Mouse (Mus musculus): ENCODE data around the gene Slc7a11.

Slc7a11 gene

DNA sequence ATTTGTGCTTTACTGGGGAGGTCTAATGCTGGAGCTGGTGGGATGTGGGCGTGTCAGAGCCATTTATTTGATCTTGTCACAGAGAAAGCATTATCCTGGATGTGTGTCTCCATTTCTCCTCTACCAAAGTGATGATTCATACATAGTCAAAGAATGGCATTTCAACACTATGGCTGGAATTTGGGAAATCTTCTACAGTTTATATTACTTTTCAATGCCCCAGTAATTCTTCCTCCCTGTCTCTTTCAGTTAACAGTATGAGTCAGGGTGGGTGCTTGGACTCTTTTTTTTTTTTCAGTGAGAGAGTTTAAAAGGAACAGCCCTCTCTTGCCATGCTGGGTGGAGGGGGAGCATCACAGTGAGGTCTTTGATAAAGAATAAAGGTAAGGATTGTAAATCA is 441.8 kb downstream of the Slc7a11 start:
- no peak for DNase-seq (ENCODE audit: low read depth, low spot score)

DNA sequence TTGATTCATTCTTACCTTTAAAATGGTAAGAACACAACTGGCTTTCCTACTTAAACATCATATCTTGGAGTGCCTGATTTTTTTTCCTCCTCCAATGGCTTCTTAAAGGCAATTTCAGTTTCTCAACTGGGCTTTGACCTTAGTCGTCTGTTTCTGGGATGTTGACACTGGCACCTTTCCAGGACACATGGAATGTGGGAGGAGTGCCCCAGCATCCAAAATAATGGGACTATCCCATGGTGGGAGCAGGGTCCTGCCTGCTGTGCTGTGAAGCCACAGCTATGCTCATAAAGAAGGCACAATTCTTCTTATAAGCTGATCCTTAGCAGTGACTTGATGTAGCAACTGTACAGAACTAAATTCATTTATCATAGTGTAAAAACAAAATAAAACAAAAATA is 450.5 kb downstream of the Slc7a11 start:
- no peak for DNase-seq (ENCODE audit: low read depth, low spot score)

DNA sequence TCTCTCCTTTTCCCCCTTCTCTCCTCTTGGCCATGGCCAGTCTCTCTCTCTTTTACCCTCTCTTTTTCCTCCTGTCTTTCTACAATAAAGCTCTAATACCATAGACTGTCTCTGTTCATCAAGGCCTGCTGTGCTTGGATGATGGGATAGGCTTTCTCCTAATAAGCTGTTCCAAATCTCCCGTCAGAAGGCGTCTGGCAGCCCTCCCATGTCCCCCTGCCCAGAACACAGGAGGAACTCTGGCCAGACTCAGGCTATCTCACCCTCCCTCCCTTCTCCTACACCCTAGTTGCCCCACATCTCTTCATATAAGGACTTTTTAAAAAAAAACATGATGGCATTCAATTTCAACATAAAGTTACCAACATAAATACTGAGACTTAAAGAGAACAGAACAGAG is 456.2 kb downstream of the Slc7a11 start:
- DNase-seq (ENCODE audit: low read depth, low spot score), result no peak

DNA sequence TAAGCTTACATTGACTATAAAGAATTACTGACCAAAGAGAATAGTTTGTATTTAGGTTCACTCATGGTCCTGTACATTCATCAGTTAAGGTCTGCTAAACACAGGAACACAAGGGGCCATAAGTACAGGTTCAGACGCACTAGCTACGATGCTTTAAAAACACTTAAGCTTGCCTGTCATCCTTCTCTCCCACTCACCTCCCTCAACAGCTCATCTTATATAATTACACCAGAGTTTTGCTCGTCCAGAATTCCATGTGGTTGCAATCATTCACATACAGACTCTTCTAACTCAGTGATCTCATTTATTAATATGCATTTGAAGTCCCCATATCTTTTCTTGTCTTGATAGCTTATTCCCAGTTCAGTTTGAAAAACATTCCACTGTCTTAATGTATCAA is 458.6 kb downstream of the Slc7a11 start:
- DNase-seq (ENCODE audit: low read depth, low spot score), result no peak

DNA sequence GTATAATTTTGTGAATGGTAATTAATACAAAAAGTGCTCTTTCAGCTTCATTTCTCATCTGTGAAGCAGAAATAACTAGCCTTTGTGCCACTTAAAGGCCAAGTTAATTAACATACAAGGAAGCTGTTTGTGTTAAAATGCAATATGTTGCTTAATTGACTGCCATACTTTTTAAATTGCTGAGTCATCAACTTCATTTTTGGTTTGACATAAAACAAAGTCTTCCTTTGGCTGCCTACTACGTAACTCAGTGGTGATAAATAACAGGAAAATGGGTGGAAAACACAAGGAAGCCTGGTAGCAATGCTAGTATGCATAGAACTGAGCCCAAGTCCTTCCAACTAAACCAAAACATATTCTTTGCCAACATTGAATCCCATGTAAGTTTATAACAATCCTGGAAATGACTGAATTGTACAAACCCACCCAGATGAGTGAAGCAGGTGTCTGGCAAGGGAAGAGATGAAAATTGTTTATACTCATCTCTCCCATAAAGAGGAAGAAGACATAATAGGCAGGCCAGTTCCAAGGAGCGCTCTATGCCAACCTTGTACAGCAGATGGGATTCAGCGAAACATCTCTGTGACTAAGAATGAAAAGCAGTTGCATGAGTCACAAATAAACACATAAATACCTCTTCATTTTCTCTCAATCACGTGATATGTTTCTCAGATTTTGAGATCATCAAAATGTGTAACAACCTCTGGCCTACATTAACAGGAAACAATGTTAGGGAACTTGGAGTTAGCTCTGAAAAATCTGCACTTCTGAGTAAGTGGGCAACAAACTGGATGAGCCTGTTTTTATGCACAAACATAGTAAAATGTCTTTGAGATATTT is 459.8 kb downstream of the Slc7a11 start:
- no peak for DNase-seq (ENCODE audit: low read depth, low spot score)

DNA sequence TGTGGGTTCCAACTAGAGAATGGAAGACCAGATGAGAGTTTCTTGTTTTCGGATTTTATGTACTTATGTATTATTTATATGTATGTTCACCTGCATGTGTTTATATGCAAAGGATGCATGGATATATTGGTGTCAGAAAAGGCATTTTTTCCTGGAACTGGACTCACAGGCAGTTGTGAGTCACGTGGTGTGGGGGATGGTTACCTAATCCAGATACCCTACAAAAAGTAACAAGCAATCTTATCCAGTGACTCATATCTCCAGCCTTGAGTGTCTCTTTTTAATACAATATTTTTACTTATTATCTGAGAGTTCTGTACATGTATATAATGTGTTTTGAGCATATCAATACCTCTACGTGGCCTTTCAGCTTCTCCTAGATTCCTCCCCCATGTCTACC is 469.4 kb downstream of the Slc7a11 start:
- no peak for DNase-seq (ENCODE audit: low read depth, low spot score)

DNA sequence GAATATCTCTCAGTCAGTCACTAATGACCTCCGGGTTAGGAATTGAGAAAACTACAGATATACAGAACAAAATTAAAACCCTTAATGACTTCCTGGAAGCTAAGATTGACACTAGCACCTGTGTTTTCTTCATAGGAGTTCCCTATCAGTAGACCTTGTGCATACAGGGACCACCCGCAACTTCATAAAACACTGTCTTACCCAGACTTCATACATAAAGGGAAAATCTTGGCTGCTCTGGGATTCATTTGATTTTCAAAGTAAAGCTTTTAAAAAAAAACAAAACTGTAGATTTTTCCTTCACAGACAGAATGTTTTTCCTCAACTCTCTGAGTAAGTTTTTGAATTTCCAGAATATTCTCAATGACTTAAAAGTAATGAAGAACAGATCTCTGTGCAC is 477.8 kb downstream of the Slc7a11 start:
- DNase-seq (ENCODE audit: low read depth, low spot score), result peak; percentile 7

DNA sequence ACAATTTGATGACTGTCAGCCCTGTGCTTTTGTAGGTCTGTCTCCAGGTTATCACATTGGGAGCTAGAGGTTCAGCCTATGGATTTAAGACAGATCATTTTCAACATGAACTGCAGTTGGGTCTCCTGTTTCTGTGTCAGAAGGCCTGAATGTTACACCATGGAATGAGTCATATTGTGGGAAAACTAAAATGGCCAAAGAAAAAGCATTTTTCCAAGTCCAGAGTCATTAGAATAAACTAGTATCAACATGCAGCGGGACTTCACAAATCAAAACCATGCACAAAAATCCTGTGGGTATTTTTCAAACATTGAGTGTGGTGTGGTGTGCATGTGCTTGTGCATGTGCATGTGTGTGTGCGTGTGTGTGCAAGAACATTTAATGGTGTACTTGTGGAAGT is 482.8 kb downstream of the Slc7a11 start:
- DNase-seq (ENCODE audit: low read depth, low spot score), result no peak

DNA sequence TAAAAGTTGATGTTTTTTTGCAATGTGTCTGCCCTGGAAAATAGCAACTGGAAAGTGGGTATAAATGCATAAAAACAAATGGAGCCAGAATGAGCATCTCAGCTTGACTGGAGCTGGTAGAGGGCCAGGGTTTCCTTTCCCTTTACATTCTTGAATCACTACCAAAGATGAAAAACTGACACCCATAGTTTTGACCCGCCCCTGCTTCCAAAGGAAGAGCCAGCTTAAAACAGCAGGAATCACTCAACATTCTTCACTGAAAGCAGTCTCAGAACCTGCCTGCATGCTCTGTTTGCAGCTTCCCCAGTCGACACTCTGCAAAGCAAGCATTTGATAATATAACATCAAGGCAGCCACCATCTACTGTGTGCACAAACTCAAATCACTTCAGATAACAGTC is 496.6 kb downstream of the Slc7a11 start:
- no peak for DNase-seq (ENCODE audit: low read depth, low spot score)

DNA sequence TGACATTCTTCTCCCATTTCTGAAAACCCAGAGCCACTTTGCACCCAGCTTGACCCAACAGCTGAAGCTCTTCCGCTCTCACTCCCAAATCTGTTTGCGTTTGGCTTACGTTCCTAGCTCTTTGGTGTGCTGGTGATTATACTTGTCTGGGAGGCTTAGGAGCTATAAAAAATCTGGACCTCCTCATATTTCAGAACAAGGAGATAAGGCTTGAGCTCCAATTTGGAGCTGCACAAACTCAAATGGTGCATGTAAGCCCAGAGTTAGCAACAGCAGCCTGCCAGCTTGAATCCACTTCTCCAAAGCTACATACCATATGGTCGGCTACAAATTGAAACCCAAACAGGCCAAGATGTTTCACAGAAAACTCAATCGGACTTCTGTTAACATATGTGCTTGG is 498.6 kb downstream of the Slc7a11 start:
- no peak for DNase-seq (ENCODE audit: low read depth, low spot score)

DNA sequence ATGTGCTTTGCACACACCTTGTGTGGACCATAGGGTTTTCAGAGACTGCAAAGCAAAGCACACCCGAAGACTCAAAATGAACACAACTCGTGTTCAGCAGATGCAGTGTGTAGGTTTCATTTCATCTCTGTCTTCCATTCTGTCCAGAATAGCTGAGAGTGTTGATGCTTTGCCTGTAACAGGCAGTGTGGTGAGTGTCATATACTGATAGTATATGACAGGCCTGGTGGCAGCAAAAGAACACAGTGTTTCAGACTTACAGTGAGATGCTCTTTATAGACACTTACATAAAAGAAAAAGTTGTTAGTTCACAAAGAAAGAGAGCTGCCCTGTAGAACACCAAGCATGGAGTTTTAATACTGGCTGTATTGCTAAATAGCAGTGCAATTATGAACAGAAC is 505.8 kb downstream of the Slc7a11 start:
- no peak for DNase-seq (ENCODE audit: low read depth, low spot score)

DNA sequence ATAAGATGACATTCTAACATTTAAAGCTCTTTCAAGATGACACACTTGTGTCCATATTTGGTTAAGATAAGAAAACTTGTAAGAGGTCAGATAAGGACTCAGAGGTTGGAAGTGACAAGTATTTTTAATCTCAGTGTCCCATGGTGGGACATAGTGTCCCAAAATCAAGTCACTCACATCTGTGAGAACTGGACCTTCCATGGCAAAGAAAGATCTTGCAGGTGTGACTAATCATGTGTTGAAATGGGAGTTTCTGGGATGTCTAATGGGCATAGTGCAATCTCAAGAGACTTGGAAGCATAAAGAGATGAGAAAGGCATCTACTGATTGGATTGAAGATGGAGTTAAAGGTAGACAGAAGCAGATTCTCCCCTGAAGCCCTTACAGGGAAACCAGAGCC is 513.9 kb downstream of the Slc7a11 start:
- DNase-seq (ENCODE audit: low read depth, low spot score), result no peak

DNA sequence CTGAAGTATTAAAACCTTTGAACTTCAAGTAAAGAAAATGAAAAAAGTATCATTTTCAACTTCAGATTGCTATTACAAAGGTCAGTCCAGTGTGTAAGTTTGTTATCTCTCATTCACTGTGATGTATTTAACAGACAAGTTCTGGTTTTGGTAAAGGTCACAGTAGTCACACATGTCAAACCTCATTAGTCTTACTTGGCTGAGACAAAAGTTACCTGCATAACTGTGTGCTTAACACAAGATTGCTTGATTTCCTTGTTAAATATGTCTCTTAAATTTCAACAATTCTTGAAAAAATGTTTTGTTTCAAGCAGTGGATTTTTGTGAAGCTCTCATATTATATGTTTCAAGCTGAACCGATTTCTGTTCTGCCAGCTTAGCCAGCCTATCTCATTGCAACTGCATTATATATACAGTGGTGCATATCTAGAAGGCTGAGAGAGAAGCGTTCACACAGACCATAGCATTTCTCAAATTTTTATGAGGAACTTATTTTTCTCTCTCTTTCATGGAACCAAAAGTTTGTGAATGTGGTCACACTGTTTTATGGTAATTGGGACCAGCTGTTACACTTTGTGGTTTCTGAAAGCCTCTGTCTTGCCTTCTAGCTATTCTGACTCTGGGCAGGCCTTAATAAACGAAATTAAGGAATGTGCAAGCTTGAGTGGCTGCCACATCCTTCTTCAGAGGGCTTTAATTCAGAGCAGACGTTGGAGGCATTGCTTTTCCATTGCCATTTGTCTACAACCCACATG is 514.7 kb downstream of the Slc7a11 start:
- DNase-seq (ENCODE audit: low read depth, low spot score), result no peak

DNA sequence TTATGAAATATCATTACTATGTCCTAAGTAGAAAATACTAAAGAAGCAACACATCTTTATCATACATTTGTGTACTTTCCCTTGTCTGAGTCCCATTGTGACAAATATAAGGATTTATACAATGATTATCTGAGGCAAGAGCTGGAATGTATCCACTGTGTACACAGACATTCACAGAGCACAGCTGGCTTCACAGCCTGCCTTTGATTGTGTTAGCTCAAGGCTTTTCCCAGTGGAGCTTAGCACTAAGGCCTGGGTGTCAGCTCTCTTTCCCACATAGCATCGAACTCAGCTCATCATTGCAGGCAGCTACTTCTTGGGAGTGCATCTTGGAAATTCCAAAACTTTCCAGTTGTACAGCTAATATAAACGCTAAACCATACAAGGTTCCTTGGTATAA is 529.5 kb downstream of the Slc7a11 start:
- no peak for DNase-seq (ENCODE audit: low read depth, low spot score)

DNA sequence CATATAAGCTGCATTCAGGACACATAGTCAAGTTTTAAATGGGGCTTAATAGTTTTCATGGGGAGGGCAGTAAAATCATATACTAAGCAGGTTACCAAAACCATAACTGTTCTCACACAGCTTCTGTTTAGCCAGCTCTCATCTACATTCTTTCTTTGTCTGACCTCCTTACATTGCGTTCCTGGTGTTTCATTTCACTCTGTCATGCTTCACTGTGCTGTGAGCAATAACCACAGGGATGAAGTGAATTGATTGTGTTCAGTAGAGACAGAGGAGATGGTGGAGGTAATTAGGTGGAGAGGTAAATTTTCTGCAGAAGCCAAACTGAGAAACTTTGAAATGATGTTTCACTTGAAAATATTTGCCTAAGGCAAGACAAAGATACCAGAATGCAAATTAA is 532.5 kb downstream of the Slc7a11 start:
- no peak for DNase-seq (ENCODE audit: low read depth, low spot score)

DNA sequence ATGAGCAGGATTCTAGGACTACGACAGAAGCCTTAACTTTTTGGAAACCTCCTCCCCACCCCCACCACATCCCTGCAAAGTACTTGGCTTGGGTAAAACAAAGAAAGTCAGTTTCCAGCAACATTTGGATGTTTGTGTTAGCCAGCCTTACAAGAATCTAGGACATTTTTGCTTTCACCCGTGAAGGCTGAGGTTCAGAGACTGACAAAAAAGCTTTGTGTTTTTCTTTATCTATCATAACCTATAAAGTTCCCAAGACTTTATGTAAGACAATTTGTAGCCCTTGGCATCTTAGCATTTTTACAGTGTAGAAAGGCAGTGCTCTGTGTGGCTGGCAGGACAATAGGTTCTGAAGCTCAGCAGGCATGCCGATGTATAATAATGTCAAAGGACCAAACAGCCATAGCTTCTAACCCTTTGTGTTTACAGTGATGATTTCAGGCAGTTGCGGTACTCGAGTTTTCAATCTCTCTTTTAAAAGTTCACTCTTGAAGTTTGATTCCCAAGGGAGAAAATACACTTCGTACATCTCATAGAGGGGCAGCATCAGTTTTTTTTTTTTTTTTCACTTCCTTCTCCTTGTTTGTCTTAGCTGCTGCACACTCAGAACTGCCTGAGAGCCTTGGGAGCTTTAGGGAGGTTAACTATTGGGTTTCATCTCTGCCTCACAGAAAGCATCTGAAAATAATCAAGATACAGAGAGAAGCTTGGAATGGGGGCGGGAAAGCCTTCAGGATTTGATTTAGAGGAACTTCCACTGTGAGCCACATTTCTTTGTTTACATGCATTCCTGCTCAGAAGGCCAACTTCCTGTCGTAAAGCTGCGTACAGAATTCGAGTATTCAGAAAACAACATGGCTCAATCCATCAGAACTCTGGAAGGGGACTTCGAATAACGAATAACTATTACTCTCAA is 534.7 kb downstream of the Slc7a11 start:
- no peak for DNase-seq (ENCODE audit: low read depth, low spot score)

DNA sequence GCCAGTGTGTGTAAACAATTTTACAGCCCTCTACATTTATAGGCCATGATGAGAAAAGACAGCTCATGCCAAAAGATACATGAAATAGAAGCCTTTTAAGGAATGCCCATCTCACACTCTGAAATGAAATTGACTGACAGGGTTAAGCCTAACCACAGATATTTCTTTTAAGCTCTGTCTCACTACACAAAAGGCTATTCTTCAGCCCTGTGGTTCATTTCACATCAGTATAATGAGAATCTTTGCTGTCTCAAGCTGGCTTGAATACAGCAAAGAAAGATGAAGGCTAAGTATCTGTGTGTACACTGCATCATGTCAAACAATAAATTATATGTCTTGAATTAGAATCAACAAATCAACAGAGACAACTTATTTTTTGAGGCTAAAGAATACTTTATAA is 549.5 kb downstream of the Slc7a11 start:
- no peak for DNase-seq (ENCODE audit: low read depth, low spot score)

DNA sequence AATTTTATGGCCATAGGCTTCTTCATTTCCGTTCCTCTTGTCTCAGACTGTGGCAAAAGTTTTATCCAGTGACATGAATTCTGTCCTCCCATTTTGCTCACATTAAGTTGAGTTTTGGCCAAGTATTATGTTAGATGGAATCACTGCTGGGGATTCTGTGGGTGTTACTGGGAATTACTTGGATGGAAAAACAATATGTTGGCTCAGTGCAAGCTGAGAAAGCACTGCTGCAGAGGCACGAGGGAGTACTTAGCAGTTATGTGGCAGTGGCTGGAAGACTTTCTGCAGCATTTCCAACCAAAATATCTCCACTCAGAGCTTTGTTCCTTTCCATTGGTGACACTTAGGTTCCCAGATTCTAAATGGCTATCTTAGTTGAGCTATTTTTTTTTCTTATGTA is 556.1 kb downstream of the Slc7a11 start:
- DNase-seq (ENCODE audit: low read depth, low spot score), result no peak

DNA sequence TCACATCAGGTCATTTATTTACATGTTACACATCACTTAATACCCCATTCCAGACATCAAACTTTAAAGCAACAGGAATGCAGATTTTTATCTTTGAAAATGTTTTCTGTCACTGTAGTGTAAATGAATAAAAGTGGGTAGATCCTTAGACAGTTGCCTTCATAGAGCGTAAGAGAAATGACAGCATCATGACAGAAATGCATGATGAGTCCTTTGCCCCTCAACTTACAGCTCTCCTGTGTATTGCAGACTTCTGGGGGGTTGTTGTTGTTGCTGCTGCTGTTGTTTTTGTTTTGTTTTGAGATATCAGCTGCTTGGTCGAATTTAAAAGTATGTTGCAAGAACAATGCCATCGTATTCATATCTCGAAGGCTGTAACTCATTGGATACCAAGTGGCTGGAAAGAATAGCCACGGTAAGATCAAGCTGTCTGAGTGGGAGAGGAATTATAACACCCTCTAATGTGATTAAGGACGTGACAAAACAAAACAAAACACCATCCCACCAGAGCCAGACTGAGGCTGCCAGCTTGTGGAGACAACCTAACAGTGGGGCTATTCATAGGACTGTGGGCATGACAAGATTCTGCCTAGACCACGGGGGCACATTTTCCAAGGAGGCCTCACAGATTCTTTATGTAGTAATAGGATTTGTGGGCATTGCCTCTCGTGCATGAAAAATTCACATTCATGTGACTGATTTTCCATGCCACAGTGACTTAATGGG is 557.0 kb downstream of the Slc7a11 start:
- DNase-seq (ENCODE audit: low read depth, low spot score), result no peak

DNA sequence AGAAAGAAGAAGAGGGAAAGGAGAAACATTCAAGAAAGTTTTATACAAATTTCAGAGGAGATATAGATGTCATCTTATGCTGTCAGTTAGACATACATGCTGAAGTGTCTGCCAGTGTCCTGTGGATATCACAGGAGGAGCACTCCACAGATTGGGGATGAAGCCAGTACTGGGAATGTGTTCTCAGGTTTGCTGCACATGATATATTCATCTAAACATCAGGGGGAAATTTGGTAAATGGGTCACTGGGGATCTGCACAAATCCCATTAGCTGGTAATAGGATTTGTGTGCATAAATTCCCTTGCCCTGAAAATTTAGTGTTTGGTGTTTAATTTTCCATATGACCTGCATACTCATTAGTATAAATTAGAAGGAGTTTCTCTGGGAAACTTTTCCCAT is 562.9 kb downstream of the Slc7a11 start:
- no peak for DNase-seq (ENCODE audit: low read depth, low spot score)

DNA sequence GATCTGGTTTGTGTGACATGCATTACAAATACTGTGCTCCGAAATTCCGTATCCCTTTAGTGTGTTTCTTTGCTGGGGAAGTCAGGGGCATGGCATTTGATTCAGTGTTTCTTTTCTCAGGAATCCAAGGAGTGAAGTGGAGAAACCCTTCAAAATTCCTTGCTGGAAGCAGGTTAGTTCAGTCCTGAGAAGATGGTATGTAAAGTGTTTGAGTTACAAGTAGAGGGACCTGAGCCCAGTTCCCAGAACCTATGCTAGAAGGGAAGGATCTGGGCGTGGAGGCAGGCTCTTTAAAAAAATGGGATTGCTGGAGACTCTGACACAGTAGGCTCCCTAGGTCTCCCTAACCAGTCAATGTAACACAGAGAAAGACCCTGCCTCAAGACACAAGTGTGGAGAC is 572.6 kb downstream of the Slc7a11 start:
- DNase-seq (ENCODE audit: low read depth, low spot score), result no peak

All from A20 (cell line).